Mouse (Mus musculus): ENCODE measurements at regions not wholly inside any gene's neighbourhood (a gene's known extent, or its start where the extent isn't known, plus 50 kb on each side); places are given as distances from the start of the nearest gene placed in this dataset.
"Not testable (repeated sequence)": the region's sequence is repeated elsewhere in the genome, so short reads cannot be mapped to it uniquely, and the experiment has no call there.

DNA sequence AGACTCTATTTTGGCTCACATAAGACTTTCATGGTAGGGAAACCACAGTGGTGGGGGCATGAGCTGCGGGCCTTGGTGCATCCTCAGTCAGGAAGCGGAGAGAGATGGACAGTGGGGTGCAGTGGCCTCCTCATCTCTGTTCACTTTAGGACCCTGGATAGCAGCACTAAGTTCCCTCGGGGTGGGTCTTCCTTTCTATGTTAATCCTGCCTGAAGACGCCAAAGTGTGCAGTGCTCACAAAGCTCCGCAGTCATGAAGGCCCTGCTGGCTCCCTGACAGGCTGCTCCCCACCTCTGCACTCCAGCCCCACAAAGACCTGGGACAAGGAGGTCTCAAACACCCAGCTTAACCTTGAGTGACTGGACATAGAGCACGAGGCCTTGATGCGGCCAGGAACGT, 56.8 kb downstream of the Sox1 start:
- ATAC-seq (ENCODE audit: insufficient number of reproducible peaks, low FRiP score, low TSS enrichment, low read depth), result no peak
- no peaks in the 10 kb centered on the region for H3K36me3 ChIP-seq
- no peak overlapping the region for H3K27ac ChIP-seq (replicated peaks)
- no peak overlapping the region for H3K4me2 ChIP-seq (replicated peaks)
- WGBS, result 56% methylated on average over 8 of the region's 8 CpGs
- H3K27me3 ChIP-seq, result peaks cover 51% of the 10 kb centered on the region
- no peak overlapping the region for H3K9ac ChIP-seq
- H3K9me3 ChIP-seq (replicated peaks), result no peaks in the 10 kb centered on the region
- H3K4me1 ChIP-seq, result no peaks in the 10 kb centered on the region
- no peak overlapping the region for H3K4me3 ChIP-seq (replicated peaks)

DNA sequence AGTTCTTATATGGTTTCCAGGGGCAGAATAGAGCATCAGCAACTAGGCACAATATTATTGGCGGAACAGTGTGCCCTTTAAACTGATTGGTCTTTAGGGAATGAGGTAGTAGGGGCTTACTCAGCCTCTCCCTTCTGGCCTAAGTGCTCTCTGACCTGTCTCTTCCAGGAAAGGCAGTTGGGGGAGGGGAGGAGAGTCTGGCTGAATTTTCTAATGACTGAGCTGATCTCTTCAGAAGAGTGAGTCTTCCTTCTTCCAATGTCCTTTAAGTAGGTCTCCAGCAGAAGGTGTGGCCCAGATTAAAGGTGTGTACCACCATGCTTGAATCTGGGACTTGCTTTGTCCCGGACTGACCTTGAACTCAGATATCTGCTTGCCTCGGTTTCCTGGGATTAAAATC, 60.3 kb downstream of the Sox1 start:
- H3K9ac ChIP-seq; H3K27ac ChIP-seq (replicated peaks); H3K4me3 ChIP-seq (replicated peaks); H3K36me3 ChIP-seq; H3K9me3 ChIP-seq (replicated peaks); H3K4me2 ChIP-seq (replicated peaks); ATAC-seq (ENCODE audit: insufficient number of reproducible peaks, low FRiP score, low TSS enrichment, low read depth); H3K4me1 ChIP-seq: not testable (repeated sequence)
- WGBS, result 83% methylated on average over 3 of the region's 3 CpGs
- H3K27me3 ChIP-seq, result peaks cover 32% of the 10 kb centered on the region

DNA sequence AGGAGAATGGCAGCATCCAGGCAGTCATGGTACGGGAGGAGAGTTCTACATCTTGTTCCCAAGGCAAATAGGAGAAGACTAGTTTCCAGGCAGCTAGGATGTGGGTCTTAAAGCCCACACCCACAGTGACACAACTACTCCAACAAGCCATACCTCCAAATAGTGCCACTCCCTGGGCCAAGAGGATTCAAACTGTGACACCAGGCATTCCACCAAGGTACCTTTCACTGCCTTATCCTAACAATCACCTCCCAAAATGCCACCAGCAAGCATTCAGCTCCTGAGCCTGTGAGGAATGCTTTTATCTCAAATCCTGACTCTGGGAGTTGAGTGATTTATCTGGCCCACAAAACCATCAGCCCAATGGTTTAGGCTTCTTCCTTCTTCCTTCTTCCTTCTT, 61.2 kb downstream of the Sox1 start:
- H3K9me3 ChIP-seq (replicated peaks), result no peaks in the 10 kb centered on the region
- 87% methylated on average over 1 of the region's 1 CpGs for WGBS
- H3K4me2 ChIP-seq (replicated peaks), result no peak overlapping the region
- peaks cover 28% of the 10 kb centered on the region for H3K27me3 ChIP-seq
- H3K36me3 ChIP-seq, result no peaks in the 10 kb centered on the region
- no peak overlapping the region for H3K27ac ChIP-seq (replicated peaks)
- H3K4me1 ChIP-seq, result no peaks in the 10 kb centered on the region
- ATAC-seq (ENCODE audit: insufficient number of reproducible peaks, low FRiP score, low TSS enrichment, low read depth), result no peak
- no peak overlapping the region for H3K4me3 ChIP-seq (replicated peaks)
- H3K9ac ChIP-seq, result no peak overlapping the region

DNA sequence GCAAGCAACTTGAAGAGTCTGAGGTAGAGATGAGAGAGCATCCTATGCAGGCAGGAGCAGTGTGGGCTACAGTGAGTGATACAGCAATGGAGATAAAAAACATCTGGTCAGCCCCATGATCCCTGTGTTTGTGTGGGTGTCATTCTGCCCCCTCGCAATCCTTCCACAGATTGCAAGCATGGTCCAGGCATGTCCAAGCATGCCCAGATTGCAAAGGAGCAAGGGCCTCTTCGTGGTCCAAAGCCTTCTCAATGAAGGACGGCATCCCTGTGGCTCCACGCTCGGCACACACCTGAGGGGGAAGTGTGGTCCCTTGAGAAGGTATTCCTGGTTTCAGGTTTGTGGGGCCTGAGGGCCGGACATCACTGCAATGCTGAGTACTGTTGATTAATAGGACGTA, 61.9 kb downstream of the Sox1 start:
- H3K4me3 ChIP-seq (replicated peaks), result no peak overlapping the region
- 57% methylated on average over 7 of the region's 7 CpGs for WGBS
- H3K9ac ChIP-seq, result no peak overlapping the region
- no peak for ATAC-seq (ENCODE audit: insufficient number of reproducible peaks, low FRiP score, low TSS enrichment, low read depth)
- H3K4me1 ChIP-seq, result no peaks in the 10 kb centered on the region
- no peak overlapping the region for H3K4me2 ChIP-seq (replicated peaks)
- H3K36me3 ChIP-seq, result no peaks in the 10 kb centered on the region
- H3K9me3 ChIP-seq (replicated peaks), result no peaks in the 10 kb centered on the region
- H3K27ac ChIP-seq (replicated peaks), result no peak overlapping the region
- peaks cover 24% of the 10 kb centered on the region for H3K27me3 ChIP-seq

DNA sequence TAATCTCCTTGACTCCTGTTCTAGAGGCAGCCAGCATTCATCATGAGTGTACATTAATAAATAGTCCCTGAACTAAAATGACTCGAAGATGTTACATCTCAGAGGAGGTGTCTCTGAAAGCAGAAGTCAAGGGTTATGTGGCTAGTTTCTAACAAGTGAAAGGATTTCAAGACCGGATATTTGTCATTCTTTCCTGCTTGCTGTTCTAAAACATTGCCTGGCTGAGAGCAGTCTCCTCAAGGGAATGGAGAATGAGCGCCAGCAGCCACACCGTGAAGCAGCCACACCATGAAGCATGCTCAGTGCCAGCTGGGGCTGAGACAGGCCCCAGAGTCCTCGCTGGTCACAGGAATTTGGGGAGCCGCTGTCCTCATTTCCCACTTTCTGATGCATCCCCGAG, 71.8 kb downstream of the Sox1 start:
- Histone ChIP-seq H3K4me2 (replicated peaks) (no peak overlapping the region), H3K4me1 (peaks cover 16% of the 10 kb centered on the region), H3K27me3 (peaks cover 78% of the 10 kb centered on the region), H3K9ac (no peak overlapping the region), H3K4me3 (replicated peaks) (no peak overlapping the region), H3K9me3 (replicated peaks) (no peaks in the 10 kb centered on the region), H3K27ac (replicated peaks) (no peak overlapping the region), H3K36me3 (no peaks in the 10 kb centered on the region)
- no peak for ATAC-seq (ENCODE audit: insufficient number of reproducible peaks, low FRiP score, low TSS enrichment, low read depth)
- WGBS, result 54% methylated on average over 7 of the region's 7 CpGs

DNA sequence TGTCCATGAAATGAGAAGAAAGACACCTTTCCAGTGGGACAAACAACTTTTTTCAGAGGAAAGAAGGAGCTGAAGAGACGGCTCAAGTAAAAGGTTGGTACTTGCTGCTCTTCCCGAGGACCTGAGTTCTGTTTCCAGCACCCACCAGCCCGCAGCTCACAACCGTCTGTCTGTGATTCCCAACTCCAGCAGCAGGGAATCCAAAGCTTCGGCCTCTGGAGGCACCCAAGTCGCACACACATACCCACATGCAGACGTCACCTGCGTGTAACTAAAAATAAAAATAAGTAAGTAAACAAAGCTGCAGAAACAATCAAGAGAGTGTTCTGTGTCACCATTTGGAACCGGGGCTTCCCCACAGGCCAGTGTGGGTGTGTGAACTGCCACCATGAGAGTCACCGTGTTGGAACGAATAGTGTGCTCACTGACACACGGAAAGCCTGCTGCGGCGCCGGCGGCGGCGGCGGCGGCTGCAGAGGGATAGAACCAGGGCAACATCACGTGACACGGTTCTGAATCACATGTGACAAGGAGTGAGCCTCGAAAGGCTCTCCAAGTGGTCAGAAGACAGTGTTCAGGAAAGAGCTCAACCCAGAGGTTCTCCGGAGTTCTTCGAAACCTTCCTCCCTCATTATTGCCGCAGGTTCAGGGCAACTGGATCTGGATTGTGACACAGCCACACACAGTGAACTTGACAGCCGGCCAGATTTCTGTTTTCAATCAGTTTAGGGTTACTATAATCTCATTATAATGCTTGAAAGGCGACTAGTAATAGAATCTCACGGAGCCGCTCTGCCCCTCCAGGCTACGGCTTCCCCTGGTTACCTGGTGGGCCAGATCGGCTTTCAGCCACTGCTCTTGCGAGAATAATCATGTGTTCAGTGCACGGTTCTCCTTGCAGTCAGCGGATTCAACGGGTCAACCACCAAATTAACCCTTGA, 72.6 kb downstream of the Sox1 start:
- H3K27ac ChIP-seq (replicated peaks), result no peak overlapping the region
- H3K36me3 ChIP-seq, result no peaks in the 10 kb centered on the region
- 52% methylated on average over 36 of the region's 36 CpGs for WGBS
- H3K4me2 ChIP-seq (replicated peaks), result 0 out of 2 replicates have a peak overlapping the region, but pooled peaks have one; percentile 3
- H3K4me3 ChIP-seq (replicated peaks), result no peak overlapping the region
- no peak; the same call in 1 of the 2 replicates for ATAC-seq (ENCODE audit: insufficient number of reproducible peaks, low FRiP score, low TSS enrichment, low read depth)
- H3K9me3 ChIP-seq (replicated peaks), result no peaks in the 10 kb centered on the region
- H3K4me1 ChIP-seq, result peaks cover 16% of the 10 kb centered on the region
- peaks cover 86% of the 10 kb centered on the region for H3K27me3 ChIP-seq
- no peak overlapping the region for H3K9ac ChIP-seq

DNA sequence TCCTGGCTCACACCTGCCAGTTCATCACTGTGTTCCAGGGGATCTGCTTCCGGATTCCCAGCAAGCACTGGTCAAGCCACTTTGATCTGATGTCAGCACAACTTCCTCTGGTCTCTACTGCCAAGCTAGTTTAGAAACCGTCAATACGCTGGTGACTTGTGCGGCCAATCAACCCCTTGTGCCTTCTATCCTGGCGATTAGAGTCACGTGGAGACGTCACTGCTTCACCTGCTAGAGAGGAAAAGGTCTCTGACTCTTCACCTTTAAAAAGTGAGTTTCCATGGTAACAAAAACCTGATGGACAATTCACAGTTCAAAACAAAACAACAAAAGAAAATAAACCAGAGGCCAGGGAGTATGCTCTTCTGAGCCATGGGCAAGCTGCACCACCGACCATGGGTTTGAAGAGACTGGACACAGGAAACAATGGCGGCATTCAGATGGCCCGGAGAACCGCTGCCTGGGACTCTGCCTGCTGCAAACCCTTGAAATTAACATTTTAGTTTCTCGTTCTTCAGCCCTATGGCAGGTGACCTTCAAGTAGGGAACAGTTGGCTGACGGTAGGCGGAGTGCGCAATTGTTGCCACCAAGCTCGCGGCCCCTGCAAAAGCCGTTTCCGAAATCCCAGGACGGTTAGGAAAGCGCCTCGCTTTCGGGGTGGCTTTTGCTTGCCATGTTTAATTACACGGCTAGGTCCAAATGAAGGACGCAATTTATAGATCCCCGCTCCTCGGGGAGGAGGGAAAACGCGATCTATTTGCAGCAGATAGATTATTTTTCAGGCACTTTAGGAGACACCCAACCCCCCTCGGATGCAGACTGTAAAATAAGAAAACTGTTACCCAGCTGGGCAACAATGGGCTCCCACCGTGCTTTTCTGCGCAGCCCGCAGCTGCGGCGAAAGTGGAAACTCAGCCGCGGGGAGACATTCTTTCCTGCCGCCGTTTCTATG, 82.6 kb downstream of the Sox1 start:
- peaks cover 85% of the 10 kb centered on the region for H3K27me3 ChIP-seq
- peak overlapping the region; percentile 16 for H3K4me3 ChIP-seq (replicated peaks)
- no peak overlapping the region for H3K9ac ChIP-seq
- no peak for ATAC-seq (ENCODE audit: insufficient number of reproducible peaks, low FRiP score, low TSS enrichment, low read depth)
- peaks cover 5% of the 10 kb centered on the region; the same call in 1 of the 2 replicates for H3K4me1 ChIP-seq
- peak overlapping the region; percentile 39 for H3K4me2 ChIP-seq (replicated peaks)
- H3K9me3 ChIP-seq (replicated peaks), result 0 out of 2 replicates have a peak, but pooled peaks cover 3% of the 10 kb centered on the region
- H3K36me3 ChIP-seq, result no peaks in the 10 kb centered on the region
- WGBS, result 7% methylated on average over 39 of the region's 39 CpGs
- H3K27ac ChIP-seq (replicated peaks), result no peak overlapping the region

DNA sequence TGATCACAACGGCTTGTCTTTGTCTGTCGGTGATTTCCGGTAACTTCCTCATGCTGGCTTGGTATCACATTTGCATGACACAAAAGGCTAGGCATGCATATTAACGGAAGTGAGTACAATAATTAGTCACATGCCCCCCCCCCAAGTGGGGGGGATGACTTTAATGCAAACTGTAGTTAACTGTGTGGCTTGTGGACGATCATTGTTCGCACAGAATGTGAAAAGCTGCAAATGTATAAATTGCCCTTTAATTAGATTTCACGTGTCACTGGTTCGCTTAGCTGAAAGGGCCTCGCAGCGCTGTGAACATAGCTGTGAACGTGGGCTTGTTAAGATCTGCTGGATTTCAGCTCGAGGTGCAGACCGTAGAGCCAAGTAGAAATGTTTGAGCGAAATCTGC, 86.8 kb downstream of the Sox1 start:
- Histone ChIP-seq H3K27me3 (peaks cover 65% of the 10 kb centered on the region), H3K4me1 (peaks cover 5% of the 10 kb centered on the region; the same call in 1 of the 2 replicates), H3K4me3 (replicated peaks) (no peak overlapping the region), H3K4me2 (replicated peaks) (no peak overlapping the region), H3K36me3 (no peaks in the 10 kb centered on the region), H3K9me3 (replicated peaks) (0 out of 2 replicates have a peak, but pooled peaks cover under 1% of the 10 kb centered on the region), H3K9ac (no peak overlapping the region), H3K27ac (replicated peaks) (no peak overlapping the region)
- ATAC-seq (ENCODE audit: insufficient number of reproducible peaks, low FRiP score, low TSS enrichment, low read depth), result no peak
- 63% methylated on average over 14 of the region's 14 CpGs for WGBS

DNA sequence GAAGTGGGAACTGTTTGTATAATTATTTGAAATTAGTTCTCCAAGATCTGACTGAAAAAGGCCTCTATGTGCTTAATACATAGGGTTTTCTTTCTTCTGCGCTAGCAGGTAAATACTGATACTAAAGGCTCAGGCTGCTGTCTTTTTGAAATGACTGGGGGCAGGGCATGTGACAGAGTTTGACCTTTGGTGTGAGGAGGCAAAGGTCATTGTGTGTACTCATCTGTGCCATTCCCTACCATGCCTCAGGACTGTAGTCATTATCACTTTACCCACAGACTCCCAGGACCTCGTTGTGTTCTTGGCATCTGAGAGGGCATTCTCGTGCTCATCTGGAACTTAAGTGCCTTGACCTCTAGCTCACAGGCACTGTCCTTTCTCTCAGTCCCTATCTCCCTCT, 88.5 kb downstream of the Sox1 start:
- peaks cover 59% of the 10 kb centered on the region for H3K27me3 ChIP-seq
- no peak for ATAC-seq (ENCODE audit: insufficient number of reproducible peaks, low FRiP score, low TSS enrichment, low read depth)
- H3K4me2 ChIP-seq (replicated peaks), result no peak overlapping the region
- H3K27ac ChIP-seq (replicated peaks), result no peak overlapping the region
- H3K9me3 ChIP-seq (replicated peaks), result no peaks in the 10 kb centered on the region
- no peak overlapping the region for H3K9ac ChIP-seq
- no peaks in the 10 kb centered on the region for H3K36me3 ChIP-seq
- 62% methylated on average over 3 of the region's 3 CpGs for WGBS
- no peaks in the 10 kb centered on the region for H3K4me1 ChIP-seq
- no peak overlapping the region for H3K4me3 ChIP-seq (replicated peaks)

DNA sequence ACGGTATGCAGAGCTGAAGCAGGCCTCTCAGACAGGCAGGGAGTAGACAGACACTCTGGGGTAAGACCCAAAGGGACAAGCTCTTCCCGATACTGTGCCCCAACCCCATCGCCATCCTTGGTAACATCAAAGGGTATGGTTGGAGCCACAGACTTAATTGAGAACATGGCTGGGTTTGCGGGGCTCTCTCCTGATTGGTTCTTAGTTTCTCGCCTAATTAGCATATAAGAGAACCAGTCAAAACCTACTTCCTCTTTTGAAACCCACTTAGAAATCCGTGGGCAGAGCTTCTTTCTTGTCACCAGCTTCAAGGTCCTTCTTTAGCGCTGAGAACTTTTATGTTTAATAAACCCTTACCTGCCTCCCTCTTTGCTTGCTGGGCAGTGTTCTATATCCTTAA, 87.5 kb upstream of the Spaca7 start:
- Histone ChIP-seq H3K27me3 (peaks cover 47% of the 10 kb centered on the region), H3K36me3 (no peaks in the 10 kb centered on the region), H3K4me3 (replicated peaks) (no peak overlapping the region), H3K4me2 (replicated peaks) (no peak overlapping the region), H3K27ac (replicated peaks) (no peak overlapping the region), H3K9ac (no peak overlapping the region), H3K9me3 (replicated peaks) (no peaks in the 10 kb centered on the region), H3K4me1 (no peaks in the 10 kb centered on the region)
- WGBS, result 54% methylated on average over 7 of the region's 7 CpGs
- ATAC-seq (ENCODE audit: insufficient number of reproducible peaks, low FRiP score, low TSS enrichment, low read depth), result no peak

DNA sequence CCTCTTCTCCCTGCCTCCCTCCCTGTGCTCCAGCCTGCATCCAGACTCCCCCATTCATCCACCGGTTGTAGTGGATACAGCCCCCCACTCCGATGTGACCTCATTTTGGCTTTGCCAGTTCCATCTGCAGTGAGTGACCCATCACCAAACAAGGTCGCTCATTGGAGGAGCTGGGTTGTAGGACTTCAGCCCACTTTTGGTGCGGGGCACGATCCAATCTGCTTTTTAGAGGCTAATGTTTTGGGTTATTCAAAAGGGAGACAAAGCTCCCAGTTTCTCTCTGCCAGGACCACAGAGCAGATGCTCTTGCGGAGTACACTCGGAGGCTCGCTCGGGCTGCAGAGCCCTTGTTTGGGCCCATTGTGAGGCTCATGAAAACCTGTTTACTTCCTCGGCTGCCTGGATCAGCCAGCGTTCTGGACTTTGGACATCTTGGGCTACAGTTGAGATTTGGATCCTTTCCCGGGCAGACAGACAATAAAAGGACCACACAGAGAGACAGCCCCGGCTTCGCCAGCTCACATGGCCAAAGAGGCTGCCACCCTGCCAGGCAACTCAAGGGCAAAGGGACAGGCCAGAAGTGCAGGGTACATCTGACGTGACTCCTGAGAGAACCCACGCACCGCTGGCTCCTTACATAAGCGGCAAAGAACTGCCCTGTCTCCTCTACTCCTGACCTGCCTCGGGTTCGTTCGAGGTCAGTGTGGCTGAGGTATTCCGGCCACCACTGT, 86.3 kb upstream of the Spaca7 start:
- H3K9ac ChIP-seq, result no peak overlapping the region
- WGBS, result 67% methylated on average over 22 of the region's 22 CpGs
- no peaks in the 10 kb centered on the region for H3K4me1 ChIP-seq
- H3K27me3 ChIP-seq, result peaks cover 42% of the 10 kb centered on the region
- H3K36me3 ChIP-seq, result no peaks in the 10 kb centered on the region
- H3K9me3 ChIP-seq (replicated peaks), result no peaks in the 10 kb centered on the region
- H3K4me3 ChIP-seq (replicated peaks), result no peak overlapping the region
- ATAC-seq (ENCODE audit: insufficient number of reproducible peaks, low FRiP score, low TSS enrichment, low read depth), result no peak
- H3K27ac ChIP-seq (replicated peaks), result no peak overlapping the region
- no peak overlapping the region for H3K4me2 ChIP-seq (replicated peaks)
